Mouse (Mus musculus): Measurements from ENCODE around the gene Armc9.
A peak's percentile ranks its signal among the peaks of the same experiment; 100 is the strongest.

Armc9 gene

DNA sequence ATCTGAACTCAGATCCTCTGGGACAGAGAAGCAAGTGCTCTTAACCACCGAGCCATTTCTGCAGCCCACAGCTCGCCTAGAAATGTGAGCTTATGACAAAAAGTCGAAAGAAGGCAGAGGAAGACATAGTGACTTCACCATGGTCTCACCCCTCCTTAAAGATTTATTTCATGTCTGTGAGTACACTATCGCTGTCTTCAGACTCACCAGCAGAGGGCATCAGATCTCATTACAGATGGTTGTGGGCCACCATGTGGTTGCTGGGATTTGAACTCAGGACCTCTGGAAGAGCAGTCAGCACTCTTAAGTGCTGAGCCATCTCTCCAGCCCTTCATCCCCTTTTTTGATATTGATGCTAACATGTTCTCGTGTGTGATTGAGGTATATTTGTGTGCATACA lies 20.0 kb downstream of the Armc9 start:
- no peak for DNase-seq (ENCODE audit: low spot score)

DNA sequence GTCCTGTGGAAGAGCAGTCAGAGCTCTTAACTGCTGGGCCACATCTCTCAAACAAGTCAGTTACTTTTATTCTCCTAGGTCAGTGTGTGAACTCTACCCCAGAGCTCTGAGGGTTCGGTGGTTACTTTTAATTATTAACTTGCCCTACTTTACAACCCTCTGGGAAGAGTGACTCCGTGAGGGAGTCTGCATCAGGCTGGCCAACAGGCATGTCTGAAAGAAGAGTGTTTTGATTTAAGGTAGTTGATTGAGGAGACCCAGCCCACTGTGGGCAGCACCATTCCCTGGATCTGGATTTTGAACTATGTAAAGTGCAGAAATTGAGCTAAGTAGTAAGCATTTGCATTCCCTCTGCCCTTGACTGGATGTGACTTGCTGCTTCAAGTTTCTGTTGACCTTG lies 21.5 kb downstream of the Armc9 start:
- DNase-seq (ENCODE audit: low spot score): no peak

DNA sequence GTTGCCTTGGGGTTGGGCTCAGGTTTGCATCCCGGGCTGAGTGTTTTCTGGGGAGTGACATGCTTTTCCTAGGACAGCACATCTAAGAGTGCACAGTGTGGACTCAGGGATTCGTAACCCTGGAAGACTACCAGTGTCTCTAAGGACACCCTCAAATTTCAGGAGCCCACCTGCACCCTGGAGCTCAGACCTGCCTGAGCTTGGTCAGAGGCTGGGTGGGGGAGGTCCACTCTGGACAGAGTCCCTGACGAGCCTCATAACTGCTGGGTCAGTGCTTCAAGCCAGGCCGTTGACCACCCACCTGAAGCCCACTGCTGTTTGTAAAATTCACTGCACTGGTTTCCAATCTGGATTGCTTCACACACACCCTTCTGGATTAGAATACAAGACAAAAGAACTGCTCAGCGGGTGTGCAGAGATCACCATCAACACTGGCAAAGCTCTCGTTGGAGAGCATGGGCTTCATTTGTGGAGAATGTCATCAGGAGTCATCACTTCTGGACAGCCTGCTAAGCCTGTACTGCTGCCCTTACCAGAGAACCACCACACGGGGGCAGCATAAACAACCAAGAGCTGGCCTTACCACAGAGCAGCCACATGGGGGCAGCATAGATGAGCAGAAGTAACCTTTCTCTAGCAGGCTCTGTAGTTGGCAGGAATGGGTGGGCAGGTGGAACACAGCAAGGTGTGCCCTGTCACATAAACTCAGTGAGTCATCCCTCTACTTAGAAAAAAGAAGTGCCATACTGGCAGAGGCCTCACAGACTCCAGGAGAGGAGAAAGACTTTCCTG lies 24.1 kb downstream of the Armc9 start:
- DNase-seq (ENCODE audit: low spot score): peak; percentile 41

DNA sequence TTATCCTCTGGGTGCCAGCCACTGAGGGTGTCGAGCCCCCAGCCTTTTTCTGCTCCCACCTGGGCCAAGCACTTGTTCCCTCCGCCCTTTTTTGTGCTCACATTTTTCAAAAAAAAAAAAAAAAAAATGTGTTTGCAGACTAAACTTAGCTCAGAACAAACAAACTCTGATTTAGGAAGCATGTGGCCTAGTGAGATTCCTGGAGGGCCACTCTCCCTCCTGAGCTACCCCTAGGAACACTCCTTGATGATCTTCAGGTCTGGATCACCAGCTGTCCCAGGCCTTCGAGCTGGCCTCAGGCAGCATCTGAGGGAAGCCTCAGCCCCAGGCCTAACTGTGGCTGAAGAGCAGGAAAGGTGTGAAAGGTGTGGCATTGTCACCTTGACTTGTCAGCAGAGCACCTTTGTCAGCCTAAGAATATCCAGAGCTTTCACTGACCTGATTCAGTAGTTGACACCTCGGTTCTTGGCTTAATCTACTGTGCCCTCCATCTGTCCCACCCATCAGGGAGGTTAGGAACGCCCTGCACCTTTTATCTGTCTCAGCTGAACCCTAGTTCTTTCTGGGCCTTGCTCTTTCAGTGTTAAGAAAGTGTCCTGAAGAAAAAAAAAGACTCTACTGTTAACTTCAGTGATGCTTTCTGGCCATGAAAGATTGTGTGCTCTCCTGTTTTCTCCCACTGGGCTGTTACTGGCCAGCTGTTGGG lies 27.6 kb downstream of the Armc9 start:
- DNase-seq (ENCODE audit: low spot score): no peak

GRCm38 (mm10) chr1:86183577-86184263 lies 29.1 kb downstream of the Armc9 start:
- no peak for DNase-seq (ENCODE audit: low spot score)

- no peak for DNase-seq (ENCODE audit: low spot score)
Observed at GRCm38 (mm10) chr1:86186762-86187161, 32.2 kb downstream of the Armc9 start.

DNA sequence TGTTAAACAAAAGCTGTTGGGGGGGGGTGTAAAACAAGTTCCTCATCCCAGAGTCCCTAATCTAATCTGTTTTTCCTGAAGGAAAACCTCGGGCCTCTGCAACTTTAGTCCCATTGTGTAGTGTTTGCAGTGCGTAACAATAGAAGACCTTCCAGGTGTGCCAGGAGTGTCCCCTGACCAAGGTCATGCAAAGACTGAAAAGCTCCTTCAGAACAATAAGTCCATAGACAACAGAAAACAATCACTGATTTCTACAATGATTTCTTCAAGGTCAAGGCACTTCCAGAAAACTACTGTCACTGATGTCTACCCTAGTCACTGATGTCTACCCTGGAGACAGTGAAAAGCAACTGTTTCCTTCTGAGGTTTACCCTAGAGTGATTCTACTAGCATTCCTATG lies 33.3 kb downstream of the Armc9 start:
- DNase-seq (ENCODE audit: low spot score): no peak

- no peak for DNase-seq (ENCODE audit: low spot score)
Observed at GRCm38 (mm10) chr1:86188271-86188670, 33.7 kb downstream of the Armc9 start.

DNA sequence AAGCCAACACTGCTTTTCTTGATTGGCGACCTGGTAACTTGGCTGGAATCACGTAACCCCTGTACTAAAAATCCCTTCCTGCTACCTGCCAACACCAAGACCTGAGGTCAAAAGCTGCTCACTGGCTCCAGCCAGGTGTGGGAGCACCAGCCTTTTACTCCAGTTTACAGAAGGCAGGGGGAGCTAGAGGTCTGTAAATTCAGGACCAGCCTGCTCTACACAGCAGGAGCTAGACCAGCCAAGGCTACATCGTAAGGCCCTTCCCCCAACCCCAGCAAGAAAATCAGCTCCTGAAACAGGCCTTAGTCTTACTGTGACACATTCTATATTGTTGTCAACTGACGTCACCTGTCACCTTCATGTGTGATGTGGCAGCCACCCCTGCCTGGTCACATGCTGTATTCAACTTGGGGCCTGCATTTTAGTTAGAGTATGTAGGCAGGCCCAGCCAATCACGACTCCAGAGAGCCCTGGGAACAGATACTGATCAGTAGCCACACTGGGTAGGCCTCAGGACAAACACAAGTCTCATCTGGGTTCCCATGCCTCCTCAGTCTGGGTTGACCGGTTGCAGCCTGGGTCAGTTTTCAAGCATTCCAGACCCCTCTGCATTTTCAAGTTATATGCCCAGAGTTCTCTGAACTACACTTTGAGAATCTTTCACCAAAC lies 34.6 kb downstream of the Armc9 start:
- no peak for DNase-seq (ENCODE audit: low spot score)

DNA sequence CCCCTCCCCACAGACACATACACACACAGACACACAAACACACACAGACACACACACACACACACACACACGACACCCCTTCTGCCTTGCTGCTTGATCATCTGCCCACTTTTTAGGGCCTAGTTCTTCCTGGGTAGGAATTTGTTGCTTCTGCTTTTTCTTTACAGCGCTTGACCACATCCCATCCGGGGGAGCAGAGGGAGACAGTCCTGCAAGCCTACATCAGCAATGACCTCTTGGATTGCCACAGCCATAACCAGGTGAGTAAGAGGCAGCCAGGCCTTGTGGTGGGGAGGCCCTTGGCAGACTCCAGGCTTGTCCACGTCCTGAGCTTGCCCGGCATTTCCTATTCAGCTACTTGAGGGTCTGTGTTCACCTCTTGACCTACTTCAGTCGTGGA lies 36.3 kb downstream of the Armc9 start:
- DNase-seq (ENCODE audit: low spot score): no peak

GRCm38 (mm10) chr1:86194044-86194443 lies 39.5 kb downstream of the Armc9 start:
- DNase-seq (ENCODE audit: low spot score): no peak

- no peak for DNase-seq (ENCODE audit: low spot score)
Observed at GRCm38 (mm10) chr1:86198276-86198675, 43.7 kb downstream of the Armc9 start.

- no peak for DNase-seq (ENCODE audit: low spot score)
Observed at GRCm38 (mm10) chr1:86199026-86199425, 44.4 kb downstream of the Armc9 start.

DNA sequence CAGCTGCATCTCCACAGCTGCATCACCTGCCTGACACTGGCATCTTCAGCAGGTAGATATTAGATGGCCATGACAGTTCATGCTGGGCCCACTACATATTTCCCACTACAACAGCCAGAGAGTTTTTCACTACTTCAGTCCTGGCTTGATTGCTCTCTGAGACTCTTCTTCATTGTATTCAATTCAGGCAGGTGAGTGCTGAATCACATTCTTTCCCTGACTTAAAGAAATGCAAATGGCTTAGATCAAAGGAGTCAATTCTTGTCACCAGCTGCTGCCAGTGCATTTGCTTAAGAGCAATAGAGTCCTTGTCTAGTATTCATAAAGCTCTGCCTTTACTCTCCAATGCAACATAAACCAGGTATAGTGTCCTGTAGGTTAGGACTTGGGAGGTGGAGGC lies 46.7 kb downstream of the Armc9 start:
- DNase-seq (ENCODE audit: low spot score): no peak

GRCm38 (mm10) chr1:86202617-86203219 lies 48.1 kb downstream of the Armc9 start:
- DNase-seq (ENCODE audit: low spot score): no peak

DNA sequence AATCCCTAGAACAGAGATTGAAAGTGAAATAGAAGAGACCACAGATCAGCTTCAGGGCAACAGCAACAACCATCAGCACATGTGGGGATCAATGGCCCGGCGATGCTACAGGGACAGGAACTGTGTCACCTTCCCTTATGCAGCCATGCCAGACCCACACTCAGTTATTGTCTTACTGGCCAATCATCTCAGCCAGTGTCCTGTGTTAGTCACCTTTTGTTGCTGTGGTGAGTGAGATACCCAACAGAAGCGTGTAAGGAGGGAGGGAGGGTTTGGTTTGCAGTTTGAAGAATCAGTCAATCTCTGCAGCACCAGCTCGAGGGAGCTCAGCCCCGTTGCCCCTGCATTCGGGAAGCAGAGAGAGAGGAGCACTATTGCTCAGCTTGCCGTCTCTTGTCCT lies 56.1 kb downstream of the Armc9 start:
- no peak for DNase-seq (ENCODE audit: low spot score)

DNA sequence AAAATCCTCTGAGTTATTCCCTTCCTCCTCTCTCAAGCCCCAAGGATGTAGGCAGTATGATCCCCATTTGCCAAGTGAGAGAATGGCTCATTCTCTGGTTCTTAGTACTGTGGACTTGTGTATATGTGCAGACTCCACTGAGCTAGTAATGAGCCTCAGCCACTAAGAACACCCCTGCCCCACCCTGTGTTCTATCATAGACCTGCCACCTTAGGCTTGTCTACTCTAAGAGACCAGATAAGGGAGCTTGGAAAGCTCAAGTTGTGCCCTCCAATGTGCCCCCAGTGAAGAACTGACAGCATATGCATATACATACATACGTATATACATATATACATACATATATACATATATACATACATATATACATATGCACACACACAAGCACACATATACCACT lies 56.9 kb downstream of the Armc9 start:
- no peak for DNase-seq (ENCODE audit: low spot score)

- no peak for DNase-seq (ENCODE audit: low spot score)
Observed at GRCm38 (mm10) chr1:86212731-86213130, 58.2 kb downstream of the Armc9 start.

GRCm38 (mm10) chr1:86214158-86214557 lies 59.6 kb downstream of the Armc9 start:
- peak; percentile 34 for DNase-seq (ENCODE audit: low spot score)

GRCm38 (mm10) chr1:86215297-86215696 lies 60.7 kb downstream of the Armc9 start:
- DNase-seq (ENCODE audit: low spot score): no peak

- no peak for DNase-seq (ENCODE audit: low spot score)
Observed at GRCm38 (mm10) chr1:86216412-86216811, 61.8 kb downstream of the Armc9 start.

DNA sequence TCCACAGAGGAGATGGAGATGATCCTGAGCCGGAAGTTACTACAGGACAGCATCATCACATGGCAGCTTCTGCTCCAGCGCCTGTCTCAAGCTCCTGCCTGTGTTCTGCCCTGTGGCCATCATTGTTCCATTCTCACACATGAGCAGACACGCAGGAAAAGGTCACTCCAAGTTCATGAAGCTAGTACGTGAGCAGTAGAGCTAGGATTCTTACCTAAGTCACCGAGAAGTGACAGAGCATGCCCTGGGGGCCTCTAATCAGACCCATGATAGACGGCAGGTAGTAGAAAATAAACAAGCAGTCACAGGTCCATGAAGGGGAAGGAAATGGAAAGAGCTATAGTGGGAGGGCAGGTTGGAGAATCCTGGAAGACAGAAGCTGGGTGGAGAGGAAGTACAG lies 63.4 kb downstream of the Armc9 start:
- DNase-seq (ENCODE audit: low spot score): no peak
